Mouse (Mus musculus) limb, embryonic 11.5 days (tissue): Measurements from ENCODE around the gene Bbs5. TPM values are rescaled to one million over a fixed set of nuclear protein-coding genes. Genes with fewer than 3 reads are reported as not detected.
A peak's percentile ranks its signal among the peaks of the same experiment; 100 is the strongest.
"Not testable (repeated sequence)": the region's sequence is repeated elsewhere in the genome, so short reads cannot be mapped to it uniquely, and the experiment has no call there.

ENCODE experiments used
- ATAC-seq: fragments of 200-750 bp; cut with Nextera tagmentation; 2 replicates; pipeline ENCODE4 v1.8.0; 2017; ENCODE audit warnings: low read depth; ENCODE audit not compliant: insufficient number of reproducible peaks, low FRiP score, low TSS enrichment
- DNase-seq: peaks from one replicate; pipeline ENCODE4 v3.0.0-alpha.2; 2015; ENCODE audit warnings: low spot score
- H3K27ac ChIP-seq: fragments of 300-500 bp; sonication (generic); replicated peaks from 2 replicates; pipeline ENCODE4 v1.5.1; 2014; ENCODE audit warnings: low read depth, mild to moderate bottlenecking, low read length
- H3K27me3 ChIP-seq: fragments of 300-500 bp; sonication (generic); 2 replicates; pipeline ENCODE4 v1.6.1; 2014; ENCODE audit warnings: mild to moderate bottlenecking, low read length, mixed read lengths; ENCODE audit not compliant: control insufficient read depth, insufficient read depth
- H3K36me3 ChIP-seq: fragments of 300-500 bp; sonication (generic); 2 replicates; pipeline ENCODE4 v1.6.1; 2014; ENCODE audit warnings: mild to moderate bottlenecking, low read length, moderate library complexity, mixed read lengths; ENCODE audit not compliant: control insufficient read depth, insufficient read depth
- H3K4me1 ChIP-seq: fragments of 300-500 bp; sonication (generic); 2 replicates; pipeline ENCODE4 v1.6.1; 2014; ENCODE audit warnings: low read length, mixed read lengths; ENCODE audit not compliant: control insufficient read depth, insufficient read depth
- H3K4me2 ChIP-seq: fragments of 300-500 bp; sonication (generic); 2 replicates; pipeline ENCODE4 v1.6.1; 2014; ENCODE audit warnings: low read depth, mild to moderate bottlenecking, moderate library complexity; ENCODE audit not compliant: severe bottlenecking
- H3K4me3 ChIP-seq: fragments of 300-500 bp; sonication (generic); 2 replicates; pipeline ENCODE4 v1.5.1; 2014; ENCODE audit warnings: low read depth, low read length
- H3K9ac ChIP-seq: fragments of 300-500 bp; sonication (generic); 2 replicates; pipeline ENCODE4 v1.6.1; 2014; ENCODE audit warnings: mild to moderate bottlenecking, low read length
- H3K9me3 ChIP-seq: fragments of 300-500 bp; sonication (generic); 2 replicates; pipeline ENCODE4 v1.6.1; 2016; ENCODE audit warnings: low read length; ENCODE audit not compliant: control insufficient read depth
- WGBS: fragments of 180-500 bp; shearing (Covaris S2); extraction: QIAGEN DNeasy Blood & Tissue Kit; methylation state at CpG from one replicate; pipeline ENCODE4 v1.1.7; 2014; 5-methylcytosine and 5-hydroxymethylcytosine counted together
- polyA plus RNA-seq: library from polyadenylated mRNA; unstranded; fragments of >200 nt; fragmentation: Nextera tagmentation; extraction: Ambion mirVana; gene quantifications from 2 replicates; pipeline ENCODE4 v1.2.1, GENCODE M21; 2014

Bbs5 gene
- polyA plus RNA-seq, 1 experiment from 2014 or later: 17.4 TPM

DNA sequence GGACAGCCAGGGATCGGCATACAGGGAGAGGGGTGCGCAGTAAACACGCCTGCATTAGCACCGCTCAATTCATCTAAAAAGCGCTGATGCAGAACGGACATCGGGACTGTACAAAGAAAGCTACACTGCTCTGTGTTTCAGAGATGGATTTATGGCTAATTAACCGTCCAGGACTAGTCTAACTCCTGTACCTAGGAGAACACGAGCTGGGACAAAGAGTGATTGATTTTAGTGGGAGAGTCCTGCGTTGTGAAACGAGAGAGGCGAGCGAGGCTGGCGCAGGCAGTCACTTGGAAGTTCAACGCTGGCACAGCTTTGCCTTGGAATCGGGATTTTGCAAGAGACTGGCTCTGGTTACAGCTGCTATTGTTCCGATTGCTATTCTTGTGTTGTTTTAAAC is 17.8 kb upstream of the Bbs5 start:
- Histone ChIP-seq H3K27me3 (no peaks in the 10 kb centered on the region), H3K4me2 (no peak overlapping the region), H3K36me3 (no peaks in the 10 kb centered on the region), H3K4me3 (no peak overlapping the region), H3K9ac (no peak overlapping the region), H3K9me3 (no peaks in the 10 kb centered on the region), H3K4me1 (no peaks in the 10 kb centered on the region), H3K27ac (no peak overlapping the region)
- WGBS: 75% methylated on average over 17 of the region's 17 CpGs
- ATAC-seq: no peak
- DNase-seq: no peak

DNA sequence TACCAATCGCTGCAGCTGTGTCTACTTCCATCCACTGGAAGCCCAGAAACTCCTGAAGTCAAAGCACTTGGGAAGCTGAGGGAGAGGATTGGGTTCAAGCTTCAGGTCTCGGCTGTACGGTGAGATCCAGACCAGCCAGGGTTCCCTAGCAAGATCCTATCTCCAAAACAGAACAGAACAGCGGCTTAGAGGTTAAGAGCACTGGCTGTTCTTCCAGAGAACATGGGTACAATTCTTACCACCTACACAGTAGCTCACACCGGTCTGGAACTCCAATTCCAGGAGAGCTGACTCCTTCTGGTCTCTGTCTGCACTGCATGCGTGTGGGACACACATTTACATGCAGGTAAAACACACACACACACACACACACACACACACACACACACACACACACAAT is 17.1 kb upstream of the Bbs5 start:
- 90% methylated on average over 6 of the region's 6 CpGs for WGBS
- Histone ChIP-seq H3K27ac (no peak overlapping the region), H3K4me3 (no peak overlapping the region), H3K4me1 (no peaks in the 10 kb centered on the region), H3K9me3 (no peaks in the 10 kb centered on the region), H3K36me3 (no peaks in the 10 kb centered on the region), H3K9ac (no peak overlapping the region), H3K27me3 (no peaks in the 10 kb centered on the region), H3K4me2 (no peak overlapping the region)
- ATAC-seq: no peak
- no peak for DNase-seq

DNA sequence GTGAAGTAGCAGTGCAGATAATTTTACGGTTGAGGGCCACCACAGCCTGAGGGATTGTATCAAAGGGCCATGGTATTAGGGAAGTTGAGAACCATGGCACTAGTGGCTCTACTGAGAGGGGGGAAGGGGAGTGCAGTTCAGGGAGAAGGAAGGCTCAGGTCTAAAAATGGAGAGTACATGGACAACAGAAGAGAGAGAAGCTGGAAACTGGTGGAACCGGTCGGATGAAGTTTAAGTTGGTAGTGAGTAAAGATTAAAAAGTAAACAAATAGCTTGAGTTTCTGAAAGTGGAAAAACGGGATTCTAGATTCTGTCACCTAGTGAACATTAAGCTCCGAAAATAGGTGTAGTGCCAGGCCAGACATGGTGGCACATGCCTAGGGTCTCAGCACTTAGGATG is 16.2 kb upstream of the Bbs5 start:
- Histone ChIP-seq H3K4me3 (no peak overlapping the region), H3K4me2 (no peak overlapping the region), H3K4me1 (no peaks in the 10 kb centered on the region), H3K27me3 (no peaks in the 10 kb centered on the region), H3K9me3 (no peaks in the 10 kb centered on the region), H3K36me3 (no peaks in the 10 kb centered on the region), H3K27ac (no peak overlapping the region), H3K9ac (no peak overlapping the region)
- DNase-seq (no peak), ATAC-seq (no peak)
- WGBS: 89% methylated on average over 5 of the region's 5 CpGs

DNA sequence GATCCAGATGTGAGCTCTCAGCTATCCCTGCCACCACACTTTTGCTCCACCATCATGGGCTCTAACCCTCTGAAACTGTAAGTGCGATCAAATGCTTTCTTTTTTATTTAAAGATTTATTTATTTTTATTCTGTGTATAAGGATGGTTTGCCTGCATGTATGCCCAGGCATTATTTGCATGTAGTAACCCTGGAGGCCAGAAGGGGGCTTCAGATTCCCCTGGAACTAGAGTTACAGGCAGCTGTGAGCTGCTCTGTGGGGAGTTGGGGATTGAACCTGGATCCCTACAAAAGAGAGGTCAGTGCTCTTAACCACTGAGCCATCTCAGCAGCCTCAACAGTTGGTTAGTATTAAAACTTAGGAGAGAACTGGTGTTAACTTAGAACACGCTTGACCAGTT is 15.5 kb upstream of the Bbs5 start:
- no peak overlapping the region for H3K4me2 ChIP-seq
- DNase-seq: no peak

DNA sequence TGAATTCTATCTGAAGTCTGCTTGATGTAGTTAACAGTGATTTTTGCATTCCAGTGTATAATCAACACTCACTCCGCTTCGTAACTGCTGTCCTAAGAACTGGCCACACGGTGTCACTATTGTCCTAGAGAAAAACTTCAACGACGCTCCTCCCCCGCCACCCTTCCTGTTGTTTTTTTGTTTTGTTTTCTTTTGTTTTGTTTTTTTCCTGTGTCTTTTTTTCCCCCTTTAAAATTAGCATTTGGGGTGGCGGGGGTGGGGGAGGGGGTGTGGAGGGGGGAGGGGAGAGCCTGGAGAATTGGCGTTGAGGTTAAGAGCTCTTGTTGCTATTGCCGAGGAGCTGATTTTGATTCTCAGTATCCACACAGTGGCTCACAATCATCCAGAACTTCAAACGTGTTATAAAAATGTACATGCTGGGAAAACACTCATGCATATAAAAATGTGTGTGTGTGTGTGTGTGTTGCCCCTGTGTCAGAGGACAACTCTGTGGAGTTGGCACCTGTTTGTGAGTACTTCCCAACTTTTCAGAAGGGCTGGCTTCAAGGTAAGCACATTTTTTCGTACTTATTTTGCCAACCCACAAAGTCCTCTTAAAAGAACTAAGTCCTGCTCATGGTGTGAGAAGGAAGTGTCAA is 11.8 kb upstream of the Bbs5 start:
- H3K27me3 ChIP-seq: no peaks in the 10 kb centered on the region
- WGBS: 14% methylated on average over 11 of the region's 11 CpGs
- H3K4me2 ChIP-seq: no peak overlapping the region
- no peak overlapping the region for H3K4me3 ChIP-seq
- no peaks in the 10 kb centered on the region for H3K9me3 ChIP-seq
- H3K27ac ChIP-seq: no peak overlapping the region
- no peaks in the 10 kb centered on the region for H3K4me1 ChIP-seq
- no peaks in the 10 kb centered on the region for H3K36me3 ChIP-seq
- ATAC-seq (no peak), DNase-seq (peak; percentile 77)
- peak overlapping the region; percentile 34; the same call in 1 of the 2 replicates for H3K9ac ChIP-seq

More for the DNA sequence above, 15.5 kb upstream of the Bbs5 start:
- no peaks in the 10 kb centered on the region for H3K27me3 ChIP-seq
- WGBS: 87% methylated on average over 2 of the region's 2 CpGs
- H3K36me3 ChIP-seq: no peaks in the 10 kb centered on the region
- H3K9ac ChIP-seq: no peak overlapping the region
- no peak overlapping the region for H3K4me3 ChIP-seq
- ATAC-seq: no peak
- no peaks in the 10 kb centered on the region for H3K9me3 ChIP-seq
- no peaks in the 10 kb centered on the region for H3K4me1 ChIP-seq
- H3K27ac ChIP-seq: no peak overlapping the region

DNA sequence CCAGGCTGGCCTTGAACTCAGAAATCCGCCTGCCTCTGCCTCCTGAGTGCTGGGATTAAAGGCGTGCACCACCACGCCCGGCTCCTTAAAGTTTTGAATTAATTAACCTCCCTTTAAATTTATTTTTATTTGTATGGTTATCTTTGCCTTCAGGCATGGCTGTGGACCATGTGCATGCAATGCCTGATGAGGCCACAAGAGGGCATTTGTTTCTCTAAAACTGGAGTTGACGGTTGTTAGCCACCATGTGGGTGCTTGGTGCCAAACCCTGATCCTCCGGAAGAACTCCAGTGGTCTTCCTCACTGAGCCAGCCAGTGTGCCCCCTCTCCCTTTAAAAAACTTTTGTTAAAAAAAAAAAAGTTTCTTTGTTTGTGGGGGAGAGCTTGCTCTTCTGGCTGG is 11.2 kb upstream of the Bbs5 start:
- Histone ChIP-seq H3K9ac (no peak overlapping the region), H3K36me3 (no peaks in the 10 kb centered on the region), H3K27me3 (no peaks in the 10 kb centered on the region), H3K4me2 (no peak overlapping the region), H3K4me3 (no peak overlapping the region), H3K9me3 (no peaks in the 10 kb centered on the region), H3K27ac (no peak overlapping the region), H3K4me1 (no peaks in the 10 kb centered on the region)
- 73% methylated on average over 6 of the region's 6 CpGs for WGBS
- ATAC-seq (no peak), DNase-seq (peak; percentile 62)

DNA sequence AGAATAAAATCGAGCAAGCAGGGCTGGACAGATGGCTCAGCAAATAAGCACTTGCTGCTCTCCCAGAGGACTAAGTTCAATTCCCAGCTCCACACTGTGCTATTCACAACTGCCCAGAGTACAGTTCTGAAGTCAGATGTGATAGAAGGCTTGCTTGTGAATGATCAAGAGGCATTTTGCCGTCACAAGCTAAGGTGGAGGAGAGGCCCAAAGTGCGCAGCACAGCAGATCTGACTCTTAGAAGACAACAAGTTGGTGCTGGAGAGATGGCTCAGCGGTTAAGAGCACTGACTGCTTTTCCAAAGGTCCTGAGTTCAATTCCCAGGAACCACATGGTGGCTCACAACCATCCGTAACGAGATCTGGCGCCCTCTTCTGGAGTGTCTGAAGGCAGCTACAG is 9.0 kb upstream of the Bbs5 start:
- not testable (repeated sequence) for H3K4me1 ChIP-seq, H3K9me3 ChIP-seq, H3K27ac ChIP-seq, H3K27me3 ChIP-seq, H3K4me3 ChIP-seq, ATAC-seq, H3K36me3 ChIP-seq, DNase-seq, H3K4me2 ChIP-seq, H3K9ac ChIP-seq
- 81% methylated on average over 7 of the region's 7 CpGs for WGBS

DNA sequence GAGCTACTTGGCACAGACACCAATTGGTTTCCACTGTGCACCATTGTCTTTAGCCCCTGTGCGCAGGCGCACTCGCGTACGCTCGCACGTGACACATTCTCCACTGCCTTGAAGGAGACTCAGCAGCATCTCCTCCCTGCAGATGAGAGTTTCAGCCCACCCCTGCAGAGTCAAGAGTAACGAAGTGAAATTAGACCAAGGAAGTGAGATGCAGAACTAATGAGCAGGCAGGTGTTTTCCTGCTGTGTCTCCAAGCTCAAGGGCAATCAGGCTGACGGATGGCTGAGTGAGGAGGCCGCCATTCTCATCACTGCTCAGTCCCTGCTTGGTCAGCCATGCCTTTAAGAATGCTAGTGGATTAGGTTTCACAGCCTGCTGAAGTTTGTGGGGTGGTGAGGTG is 6.9 kb upstream of the Bbs5 start:
- no peak for DNase-seq
- no peak for ATAC-seq
- no peak overlapping the region for H3K27ac ChIP-seq
- no peaks in the 10 kb centered on the region for H3K4me1 ChIP-seq
- 58% methylated on average over 10 of the region's 10 CpGs for WGBS
- no peak overlapping the region for H3K4me3 ChIP-seq
- no peaks in the 10 kb centered on the region for H3K27me3 ChIP-seq
- H3K36me3 ChIP-seq: no peaks in the 10 kb centered on the region
- H3K9me3 ChIP-seq: no peaks in the 10 kb centered on the region
- H3K4me2 ChIP-seq: no peak overlapping the region
- no peak overlapping the region for H3K9ac ChIP-seq

DNA sequence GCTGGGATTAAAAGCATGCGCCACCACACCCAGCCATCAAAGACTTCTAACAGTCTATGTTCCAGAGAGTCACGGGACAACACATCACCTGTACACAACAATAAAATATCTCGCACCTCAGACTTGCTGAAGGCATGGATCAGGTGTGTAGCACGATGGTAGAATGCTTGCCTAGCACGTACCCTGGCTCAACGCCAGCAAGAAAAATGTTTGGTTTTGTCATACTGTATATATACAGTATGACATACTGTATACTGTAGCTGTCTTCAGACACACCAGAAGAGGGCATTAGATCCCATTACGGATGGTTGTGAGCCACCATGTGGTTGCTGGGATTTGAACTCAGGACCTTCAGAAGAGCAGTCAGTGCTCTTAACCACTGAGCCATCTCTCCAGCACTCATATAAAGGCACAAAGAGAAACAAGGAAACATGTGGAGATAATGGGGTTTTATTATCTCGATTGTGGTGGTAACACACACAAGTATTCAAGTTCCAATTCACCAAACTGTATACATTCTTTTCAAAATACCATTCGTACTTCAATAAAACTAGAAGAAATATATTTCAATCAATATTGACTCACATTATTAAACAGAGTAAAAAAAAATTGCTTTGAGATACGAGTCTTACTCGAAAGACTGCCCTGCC is 1.9 kb upstream of the Bbs5 start:
- Histone ChIP-seq H3K9ac (no peak overlapping the region), H3K36me3 (no peaks in the 10 kb centered on the region), H3K9me3 (no peaks in the 10 kb centered on the region), H3K27me3 (no peaks in the 10 kb centered on the region), H3K4me3 (no peak overlapping the region), H3K4me1 (peaks cover 2% of the 10 kb centered on the region; the same call in 1 of the 2 replicates), H3K27ac (no peak overlapping the region), H3K4me2 (no peak overlapping the region)
- DNase-seq (no peak), ATAC-seq (no peak)
- 93% methylated on average over 11 of the region's 11 CpGs for WGBS
